8 mouse cellular contexts compared by ENCODE assay signal in the genomic region with DNA sequence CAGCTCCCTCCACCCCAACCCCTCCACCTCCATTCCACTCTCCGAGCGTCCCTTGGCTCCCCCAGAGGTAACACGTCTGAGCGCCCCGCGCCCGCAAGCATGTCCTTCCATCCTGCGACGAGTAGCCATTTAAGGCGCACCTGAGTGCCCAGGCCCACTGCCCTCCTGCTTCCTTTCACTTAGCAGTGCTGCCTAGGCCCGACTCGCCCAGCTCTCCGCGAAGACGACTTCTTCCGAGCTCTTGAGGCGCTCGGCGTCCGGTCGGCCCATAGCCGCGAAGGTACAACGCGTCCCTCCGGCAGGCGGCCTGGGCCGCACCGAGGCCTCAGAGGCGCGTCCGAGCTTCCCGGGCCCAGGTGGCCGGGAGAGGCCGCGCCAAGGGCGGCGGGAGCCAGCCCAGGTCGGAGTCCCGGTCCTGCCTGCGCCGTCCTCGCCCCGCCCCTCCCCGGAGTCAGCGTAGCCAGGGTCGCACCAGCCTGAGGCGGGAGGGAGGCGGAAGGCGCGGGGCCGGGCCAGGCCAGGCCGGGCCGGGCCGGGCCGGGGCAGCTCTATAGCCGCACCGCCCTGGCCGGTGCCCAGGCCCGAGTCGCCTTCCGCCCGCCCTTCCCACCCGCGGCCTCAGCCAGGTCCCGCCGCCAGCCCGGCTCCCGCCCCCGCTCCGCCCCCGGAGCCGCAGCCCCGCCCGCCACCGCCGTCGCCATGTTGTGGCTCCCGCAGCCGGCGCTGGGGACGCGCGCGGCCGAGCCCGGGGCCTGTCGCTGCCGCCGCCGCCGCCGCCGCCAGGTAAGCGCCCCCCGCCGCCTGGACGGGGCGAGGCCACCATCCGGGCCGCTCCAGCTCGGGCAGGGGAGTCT. TPM values are rescaled to one million over a fixed set of nuclear protein-coding genes. Genes with fewer than 3 reads are reported as not detected.
DNase-seq lines count a peak whose midpoint lies in the region; ATAC-seq and TF ChIP-seq lines count a peak whose summit lies in the region.

A gene (plus strand): TSS at position 702 of the 854 bp plus-strand sequence.

- H3K9ac ChIP-seq in kidney, embryonic 15.5 days: peak within 1 kb of the TSS; percentile 99
- peak within 1 kb of the TSS; percentile 97 for H3K9ac ChIP-seq in liver, embryonic 11.5 days (ENCODE audit: low read depth, low read length)

- TF ChIP-seq CTCF in C2C12 (IDR thresholded peaks at IDR 0.05; ENCODE audit: control insufficient read depth, insufficient read depth, insufficient read length): no peak

- 1% methylated on average over 85 of the region's 102 CpGs for WGBS in heart, embryonic 10.5 days
- under 1% methylated on average over 46 of the region's 102 CpGs for WGBS in kidney, embryonic 15.5 days
- under 1% methylated on average over 55 of the region's 102 CpGs for WGBS in liver, embryonic 11.5 days

- peak; percentile 90 for DNase-seq in brain, adult 2 months (ENCODE audit: low read depth, low spot score)
- DNase-seq in heart, embryonic 10.5 days (ENCODE audit: low spot score): peak; percentile 90
- DNase-seq in liver, embryonic 11.5 days (ENCODE audit: low spot score): peak; percentile 88
- DNase-seq in naive thymus-derived CD4-positive, alpha-beta T cell, adult 2 months (ENCODE audit: low read depth): peak; percentile 82
- peak; percentile 77 for DNase-seq in splenic B cell, adult 2 months (ENCODE audit: low read depth, low spot score)

- peaks cover 67% of the 10 kb centered on the region for H3K79me2 ChIP-seq in C2C12 (ENCODE audit: control insufficient read depth, insufficient read depth)

- no peaks in the 10 kb centered on the region for H3K27me3 ChIP-seq in C2C12 (ENCODE audit: control insufficient read depth, insufficient read depth, insufficient read length)
- no peaks in the 10 kb centered on the region for H3K27me3 ChIP-seq in heart, embryonic 10.5 days (ENCODE audit: insufficient read depth, poor library complexity, severe bottlenecking)
- H3K27me3 ChIP-seq in kidney, embryonic 15.5 days: no peaks in the 10 kb centered on the region
- H3K27me3 ChIP-seq in liver, embryonic 11.5 days (replicated peaks; ENCODE audit: control insufficient read depth, insufficient read depth, low read length): no peaks in the 10 kb centered on the region
- no peaks in the 10 kb centered on the region for H3K27me3 ChIP-seq in splenic B cell, adult 2 months (ENCODE audit: control insufficient read depth, insufficient read depth, low read length, poor library complexity, severe bottlenecking)

- no peaks in the 10 kb centered on the region for H3K9me3 ChIP-seq in heart, embryonic 10.5 days
- no peaks in the 10 kb centered on the region for H3K9me3 ChIP-seq in kidney, embryonic 15.5 days (replicated peaks)
- no peaks in the 10 kb centered on the region for H3K9me3 ChIP-seq in liver, embryonic 11.5 days (ENCODE audit: control insufficient read depth, low read length)

- H3K4me1 ChIP-seq in heart, embryonic 10.5 days: peaks cover 32% of the 10 kb centered on the region
- peaks cover 40% of the 10 kb centered on the region for H3K4me1 ChIP-seq in kidney, embryonic 15.5 days
- H3K4me1 ChIP-seq in liver, embryonic 11.5 days (replicated peaks; ENCODE audit: control insufficient read depth, insufficient read depth, low read length): peaks cover 57% of the 10 kb centered on the region

- H3K4me3 ChIP-seq in C2C12 (ENCODE audit: insufficient read depth, poor library complexity, severe bottlenecking): peak within 1 kb of the TSS; percentile 71
- H3K4me3 ChIP-seq in heart, embryonic 10.5 days: peak within 1 kb of the TSS; percentile 96
- peak within 1 kb of the TSS; percentile 99 for H3K4me3 ChIP-seq in kidney, embryonic 15.5 days (replicated peaks)
- H3K4me3 ChIP-seq in liver, embryonic 11.5 days (ENCODE audit: low read depth, low read length): peak within 1 kb of the TSS; percentile 99

- H3K79me3 ChIP-seq in C2C12 (ENCODE audit: low read depth): peaks cover 43% of the 10 kb centered on the region

- H3K27ac ChIP-seq in heart, embryonic 10.5 days: peak within 1 kb of the TSS; percentile 100
- H3K27ac ChIP-seq in kidney, embryonic 15.5 days: peak within 1 kb of the TSS; percentile 97
- H3K27ac ChIP-seq in liver, embryonic 11.5 days (ENCODE audit: low read depth, low read length): peak within 1 kb of the TSS; percentile 96

- H3K36me3 ChIP-seq in C2C12 (ENCODE audit: control insufficient read depth, insufficient read depth): no peaks in the 10 kb centered on the region
- H3K36me3 ChIP-seq in heart, embryonic 10.5 days: 0 out of 2 replicates have a peak, but pooled peaks cover 3% of the 10 kb centered on the region
- no peaks in the 10 kb centered on the region for H3K36me3 ChIP-seq in kidney, embryonic 15.5 days
- H3K36me3 ChIP-seq in liver, embryonic 11.5 days (ENCODE audit: control insufficient read depth, insufficient read depth, low read length): 0 out of 2 replicates have a peak, but pooled peaks cover 2% of the 10 kb centered on the region
- no peaks in the 10 kb centered on the region for H3K36me3 ChIP-seq in splenic B cell, adult 2 months (ENCODE audit: control insufficient read depth, insufficient read depth, low read length, poor library complexity, severe bottlenecking)

- peak; percentile 70 for ATAC-seq in erythroblast, adult 5-6 weeks (replicated peaks; ENCODE audit: low FRiP score, poor library complexity, severe bottlenecking)
- ATAC-seq in kidney, embryonic 15.5 days (replicated peaks; ENCODE audit: low FRiP score): peak; percentile 95
- ATAC-seq in liver, embryonic 11.5 days (replicated peaks; ENCODE audit: low FRiP score): peak; percentile 86

- H3K4me2 ChIP-seq in kidney, embryonic 15.5 days: peak within 1 kb of the TSS; percentile 88
- H3K4me2 ChIP-seq in liver, embryonic 11.5 days: peak within 1 kb of the TSS; percentile 93

- peak within 1 kb of the TSS; percentile 90 for H3ac ChIP-seq in C2C12 (ENCODE audit: control insufficient read depth, insufficient read length, low read depth)

TF ChIP-seq in C2C12, 6 proteins besides CTCF, POLR2A, EP300 and RAD21:
- no peak for TF ChIP-seq FOSL1 (IDR thresholded peaks at IDR 0.05; ENCODE audit: insufficient read depth, low read length, poor library complexity, severe bottlenecking)
- no peak for TF ChIP-seq MAX (IDR thresholded peaks at IDR 0.05)
- TF ChIP-seq CEBPB (IDR thresholded peaks at IDR 0.05; ENCODE audit: low read depth): no peak
- no peak for TF ChIP-seq MYOD1 (IDR thresholded peaks at IDR 0.05; ENCODE audit: control insufficient read depth, insufficient read length, low read depth)
- TF ChIP-seq MYOG (IDR thresholded peaks at IDR 0.05; ENCODE audit: control insufficient read depth, extremely low read depth, insufficient read length): no peak
- no peak for TF ChIP-seq USF1 (IDR thresholded peaks at IDR 0.05; ENCODE audit: low read depth)

RNA-seq across cellular contexts. Expression of the gene that starts here (rescaled TPM):
- 10.0 TPM for polyA plus RNA-seq in C2C12 (2012; fragmentation: generic; extraction: Trizol)
- total RNA-seq in erythroblast, adult 5-6 weeks (2015; ENCODE audit: low replicate concordance): 9.4 and 10.4 TPM in 2 replicates
- total RNA-seq in erythroblast, adult 5-6 weeks (2017; ENCODE audit: low replicate concordance): 13.8 and 17.7 TPM in 2 replicates
- polyA plus RNA-seq in heart, embryonic 10.5 days (2016; fragmentation: Nextera tagmentation; extraction: Ambion mirVana): 14.8 and 15.1 TPM in 2 replicates
- polyA plus RNA-seq in kidney, embryonic 15.5 days (2015; fragmentation: Nextera tagmentation; extraction: Ambion mirVana): 14.1 and 16.2 TPM in 2 replicates
- 20.9 and 26.2 TPM in 2 replicates for polyA plus RNA-seq in liver, embryonic 11.5 days (2014; fragmentation: Nextera tagmentation; extraction: Ambion mirVana)

Comparison
In these comparisons a context has a peak if more than half of its experiments do, and no peak if none do; other contexts are left out.
1. Peak in every context shown above with its lines: DNase-seq, ATAC-seq, H3K4me3 ChIP-seq and H3K27ac ChIP-seq.